9 mouse cellular contexts compared by ENCODE assay signal in the genomic region with DNA sequence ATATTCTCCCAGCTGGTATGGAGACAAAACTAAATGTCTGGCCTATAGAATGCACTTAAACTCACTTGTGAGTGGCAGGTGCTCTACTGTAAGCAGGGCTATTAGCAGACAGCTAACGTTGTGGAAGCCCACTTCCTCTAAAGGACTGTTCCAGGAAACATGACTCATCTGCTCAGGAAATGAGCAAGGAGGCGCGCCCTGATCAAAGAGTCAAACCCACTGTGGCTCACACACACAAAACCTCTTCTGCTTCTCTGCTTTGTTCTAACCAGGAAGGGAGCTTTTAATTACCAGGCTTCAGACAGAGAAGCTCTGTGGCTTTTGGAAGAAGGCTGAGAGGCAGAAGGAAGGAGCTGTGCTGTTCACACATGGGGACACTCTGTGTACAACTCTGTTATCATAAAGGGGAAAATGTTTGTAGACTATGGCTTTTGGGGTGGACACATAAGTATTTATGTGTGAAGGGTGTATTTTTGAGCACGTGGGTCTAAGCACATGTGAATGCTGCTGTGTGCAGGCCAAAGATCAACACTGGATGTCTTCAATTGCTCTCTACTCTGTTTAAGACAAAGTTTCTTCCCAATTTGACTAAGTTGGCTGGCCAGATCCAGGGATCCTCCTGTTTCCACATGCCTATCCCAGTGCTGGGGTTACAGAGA.
DNase-seq lines count a peak whose midpoint lies in the region; ATAC-seq and TF ChIP-seq lines count a peak whose summit lies in the region.
"Had no signal": no experiment of that assay in that cellular context is flagged by ENCODE, and none has a peak within 500 bp of the region (broad histone marks: within the 10 kb centered on the region; RNA-seq: fewer than 3 reads in every experiment).

No protein-coding gene starts in this region.

- no peak overlapping the region for H3K9ac ChIP-seq in lung, postnatal 0 days (replicated peaks; ENCODE audit: low read depth)
- H3K9ac ChIP-seq: neural tube, embryonic 12.5 days had no signal

- TF ChIP-seq EP300 in lung, postnatal 0 days (IDR thresholded peaks at IDR 0.05), result peak; percentile 99

- H3K4me3 ChIP-seq in bone marrow, adult 2 months (replicated peaks; ENCODE audit: control insufficient read depth, low read depth, low read length), result no peak overlapping the region
- no peak overlapping the region for H3K4me3 ChIP-seq in lung, postnatal 0 days (ENCODE audit: low read depth, low read length)
- no peak overlapping the region for H3K4me3 ChIP-seq in spleen, adult 2 months (ENCODE audit: extremely low read depth, insufficient read depth, insufficient read length)
- H3K4me3 ChIP-seq in cerebellum, adult 2 months (replicated peaks; ENCODE audit: insufficient read depth, low read depth, low read length), result no peak overlapping the region
- H3K4me3 ChIP-seq: neural tube, embryonic 12.5 days had no signal

- H3K4me1 ChIP-seq in bone marrow, adult 2 months (ENCODE audit: control insufficient read depth, insufficient read depth, low read length), result peaks cover 8% of the 10 kb centered on the region
- H3K4me1 ChIP-seq in lung, postnatal 0 days (ENCODE audit: insufficient read depth, low read depth, low read length), result peaks cover 11% of the 10 kb centered on the region; the same call in 1 of the 2 replicates
- peaks cover 28% of the 10 kb centered on the region for H3K4me1 ChIP-seq in spleen, adult 2 months (ENCODE audit: control insufficient read depth, insufficient read depth, insufficient read length)
- H3K4me1 ChIP-seq in cerebellum, adult 2 months (ENCODE audit: control insufficient read depth, insufficient read depth, low read length), result no peaks in the 10 kb centered on the region

- TF ChIP-seq POLR2A in bone marrow, adult 2 months (IDR thresholded peaks at IDR 0.05; ENCODE audit: borderline replicate concordance, control insufficient read depth, low read depth, low read length), result no peak
- TF ChIP-seq POLR2A in spleen, adult 2 months (IDR thresholded peaks at IDR 0.05; ENCODE audit: low read depth, low read length), result no peak
- TF ChIP-seq POLR2A in cerebellum, adult 2 months (IDR thresholded peaks at IDR 0.05; ENCODE audit: borderline replicate concordance, insufficient read depth, low read length), result no peak

- H3K27me3 ChIP-seq in lung, postnatal 0 days (replicated peaks; ENCODE audit: insufficient read depth, low read length), result no peaks in the 10 kb centered on the region
- no peaks in the 10 kb centered on the region for H3K27me3 ChIP-seq in spleen, adult 2 months (ENCODE audit: control insufficient read depth, insufficient read depth, low read length)
- no peaks in the 10 kb centered on the region for H3K27me3 ChIP-seq in cerebellum, adult 2 months (ENCODE audit: control insufficient read depth, insufficient read depth, low read length)
- H3K27me3 ChIP-seq: neural tube, embryonic 12.5 days had no signal

- 3% methylated on average over 4 of the region's 4 CpGs for WGBS in bone marrow, adult 2 months
- WGBS in lung, postnatal 0 days, result 27% methylated on average over 4 of the region's 4 CpGs
- 3% methylated on average over 4 of the region's 4 CpGs for WGBS in spleen, adult 2 months
- WGBS in cerebellum, adult 2 months, result 62% methylated on average over 4 of the region's 4 CpGs

- H3K4me2 ChIP-seq in lung, postnatal 0 days (replicated peaks; ENCODE audit: low read depth, low read length), result no peak overlapping the region
- H3K4me2 ChIP-seq: neural tube, embryonic 12.5 days had no signal

- H3K36me3 ChIP-seq in lung, postnatal 0 days (ENCODE audit: insufficient read depth, low read length), result no peaks in the 10 kb centered on the region
- no peaks in the 10 kb centered on the region for H3K36me3 ChIP-seq in spleen, adult 2 months (ENCODE audit: control insufficient read depth, insufficient read depth, low read length)
- H3K36me3 ChIP-seq: neural tube, embryonic 12.5 days had no signal

- H3K9me3 ChIP-seq in lung, postnatal 0 days (ENCODE audit: low read length), result no peaks in the 10 kb centered on the region
- H3K9me3 ChIP-seq: neural tube, embryonic 12.5 days had no signal

- no peak for TF ChIP-seq CTCF in bone marrow, adult 2 months (IDR thresholded peaks at IDR 0.05; ENCODE audit: control insufficient read depth, insufficient read depth, low read length)
- no peak for TF ChIP-seq CTCF in lung, postnatal 0 days (IDR thresholded peaks at IDR 0.05)
- TF ChIP-seq CTCF in spleen, adult 2 months (IDR thresholded peaks at IDR 0.05; ENCODE audit: extremely low read depth, insufficient read depth, insufficient read length, insufficient replicate concordance), result no peak
- no peak for TF ChIP-seq CTCF in cerebellum, adult 2 months (IDR thresholded peaks at IDR 0.05; ENCODE audit: borderline replicate concordance, insufficient read depth, low read depth, low read length)

- ATAC-seq in lung, postnatal 0 days, result peak; percentile 88

- peak; percentile 30 for DNase-seq in ES-CJ7 (ENCODE audit: low read depth, low spot score)
- peak; percentile 99 for DNase-seq in heart, adult 11 months
- DNase-seq in kidney, adult 11 months, result peak; percentile 66
- peak; percentile 89 for DNase-seq in lung, postnatal 0 days (ENCODE audit: low spot score)
- peak; percentile 70 to 83 for DNase-seq in spleen, adult 2 months (ENCODE audit: low read depth in 1 of 2, low spot score in 2 of 2)
- DNase-seq in cerebellum, adult 2 months, result no peak
- no peak for DNase-seq in cerebellum, postnatal 10 days

- peak overlapping the region; percentile 67; the same call in 1 of the 2 replicates for H3K27ac ChIP-seq in bone marrow, adult 2 months (ENCODE audit: control insufficient read depth, insufficient read depth, low read depth, low read length, poor library complexity)
- H3K27ac ChIP-seq in lung, postnatal 0 days (ENCODE audit: low read length), result peak overlapping the region; percentile 76
- H3K27ac ChIP-seq in spleen, adult 2 months (ENCODE audit: insufficient read depth, low read length), result peak overlapping the region; percentile 54
- H3K27ac ChIP-seq in cerebellum, adult 2 months (ENCODE audit: insufficient read depth, low read length), result no peak overlapping the region; the same call in 1 of the 2 replicates
- H3K27ac ChIP-seq: neural tube, embryonic 12.5 days had no signal

Comparison
In these comparisons a context has a peak if more than half of its experiments do, and no peak if none do; other contexts are left out.
1. DNase-seq: peak in ES-CJ7 (single experiment), heart, adult 11 months (single experiment), kidney, adult 11 months (single experiment), lung, postnatal 0 days (single experiment) and spleen, adult 2 months (2 of 2); none in cerebellum, adult 2 months (0 of 2) and cerebellum, postnatal 10 days (0 of 2).